Mouse (Mus musculus): Measurements from ENCODE around the gene Coil.
A peak's percentile ranks its signal among the peaks of the same experiment; 100 is the strongest.

Coil gene

GRCm38 (mm10) chr11:88970202-88970732, at the start of gene Coil:
Gene Coil, plus strand, starts transcription at chr11:88970252.
- peak in 1 of 2 experiments; percentile 19 for DNase-seq (ENCODE audit: low spot score in 2 of 2)

GRCm38 (mm10) chr11:88926566-88926965, 43.5 kb upstream of the Coil start:
- no peak for DNase-seq (ENCODE audit: low spot score in 2 of 2)

- DNase-seq (ENCODE audit: low spot score in 2 of 2), result no peak
Observed at GRCm38 (mm10) chr11:88931692-88932530, 38.1 kb upstream of the Coil start.

- DNase-seq (ENCODE audit: low spot score in 2 of 2), result no peak
Observed at GRCm38 (mm10) chr11:88933030-88933429, 37.0 kb upstream of the Coil start.

- DNase-seq (ENCODE audit: low spot score in 2 of 2), result peak; percentile 19 to 39
Observed at GRCm38 (mm10) chr11:88934089-88935000, 35.7 kb upstream of the Coil start.

- no peak for DNase-seq (ENCODE audit: low spot score in 2 of 2)
Observed at GRCm38 (mm10) chr11:88937886-88938285, 32.2 kb upstream of the Coil start.

- DNase-seq (ENCODE audit: low spot score in 2 of 2), result no peak
Observed at GRCm38 (mm10) chr11:88938770-88939169, 31.3 kb upstream of the Coil start.

- no peak for DNase-seq (ENCODE audit: low spot score in 2 of 2)
Observed at GRCm38 (mm10) chr11:88939634-88940033, 30.4 kb upstream of the Coil start.

- DNase-seq (ENCODE audit: low spot score in 2 of 2), result no peak
Observed at GRCm38 (mm10) chr11:88941489-88941888, 28.6 kb upstream of the Coil start.

- DNase-seq (ENCODE audit: low spot score in 2 of 2), result no peak
Observed at GRCm38 (mm10) chr11:88945971-88946585, 24.0 kb upstream of the Coil start.

GRCm38 (mm10) chr11:88948896-88949295, 21.2 kb upstream of the Coil start:
- no peak for DNase-seq (ENCODE audit: low spot score in 2 of 2)

GRCm38 (mm10) chr11:88949802-88950639, 20.0 kb upstream of the Coil start:
- no peak for DNase-seq (ENCODE audit: low spot score in 2 of 2)

GRCm38 (mm10) chr11:88950640-88951250, 19.3 kb upstream of the Coil start:
- DNase-seq (ENCODE audit: low spot score in 2 of 2), result no peak

GRCm38 (mm10) chr11:88951576-88951975, 18.5 kb upstream of the Coil start:
- DNase-seq (ENCODE audit: low spot score in 2 of 2), result no peak

- no peak for DNase-seq (ENCODE audit: low spot score in 2 of 2)
Observed at GRCm38 (mm10) chr11:88952117-88952516, 17.9 kb upstream of the Coil start.

- DNase-seq (ENCODE audit: low spot score in 2 of 2), result no peak
Observed at GRCm38 (mm10) chr11:88953582-88953981, 16.5 kb upstream of the Coil start.

- DNase-seq (ENCODE audit: low spot score in 2 of 2), result no peak
Observed at GRCm38 (mm10) chr11:88954803-88955202, 15.2 kb upstream of the Coil start.

GRCm38 (mm10) chr11:88955217-88955969, 14.7 kb upstream of the Coil start, which contains the start of gene Scpep1:
Gene Scpep1, minus strand, starts transcription at chr11:88955465.
- peak; percentile 88 to 90 for DNase-seq (ENCODE audit: low spot score in 2 of 2)

- no peak for DNase-seq (ENCODE audit: low spot score in 2 of 2)
Observed at GRCm38 (mm10) chr11:88958851-88959250, 11.2 kb upstream of the Coil start.
